Mouse (Mus musculus) C2C12 (cell line): ENCODE measurements around the gene Ccdc73.

Experiments used
- CTCF ChIP-seq: IDR thresholded peaks from one replicate; pipeline ENCODE4 v1.5.1; 2011; ENCODE audit not compliant: control insufficient read depth, insufficient read depth, insufficient read length
- MYOD1 ChIP-seq: IDR thresholded peaks from one replicate; pipeline ENCODE4 v1.6.1; 2011; ENCODE audit warnings: low read depth; ENCODE audit not compliant: control insufficient read depth, insufficient read length

DNA sequence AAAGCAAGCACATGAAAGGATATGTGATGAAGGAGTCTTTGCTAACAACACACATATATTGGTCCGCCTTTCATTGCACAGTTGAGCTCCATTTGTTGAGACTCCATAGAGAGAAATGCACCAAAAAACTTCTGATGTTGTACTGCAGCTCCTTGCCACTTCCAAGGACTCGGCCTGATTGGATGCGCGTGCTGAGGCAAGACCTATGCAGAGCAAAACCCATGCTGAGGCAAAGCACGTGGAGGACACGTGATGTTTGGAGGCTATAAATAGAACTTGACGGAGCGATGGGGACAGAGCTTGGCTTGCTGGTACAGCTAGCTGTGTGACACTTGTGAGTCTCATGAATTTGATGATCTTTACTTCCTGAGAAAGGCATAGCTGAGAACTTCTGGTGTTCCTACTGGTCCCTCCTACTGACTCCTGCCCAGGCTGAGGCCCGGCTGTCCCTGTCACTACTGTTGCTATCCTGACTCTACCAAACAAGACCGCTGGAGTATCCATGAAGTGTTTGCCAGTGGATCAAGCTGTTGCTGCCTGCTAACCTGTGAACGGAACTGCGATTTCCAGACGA is at the start of gene Ccdc73:
- TF ChIP-seq MYOD1 = no peak
- TF ChIP-seq CTCF = no peak
